Mouse (Mus musculus): ENCODE results near the gene Prmt9. TPM values are rescaled to one million over a fixed set of nuclear protein-coding genes. Genes with fewer than 3 reads are reported as not detected.

The Prmt9 gene
- total and polyA plus RNA-seq, 3 experiments, result 5.2 to 13.1 (median 10.2) TPM

- intact Hi-C loops (cut with DNase I), result loop anchor here (2.0 kb wide), 1 partner anchor 105 kb away; no protein-coding TSS in a partner anchor
- Histone ChIP-seq H3K27me3 (ENCODE audit: control insufficient read depth, insufficient read depth, low read length) (no peaks in the 10 kb centered on the region), H3K36me3 (ENCODE audit: control insufficient read depth, insufficient read depth, low read length) (no peaks in the 10 kb centered on the region), H3K4me3 (0 out of 2 replicates have a peak overlapping the region, but pooled peaks have one; percentile 4), H3K79me2 (replicated peaks; ENCODE audit: control insufficient read depth, insufficient read depth, low read length) (no peaks in the 10 kb centered on the region), H3K27ac (peak overlapping the region; percentile 70), H3K4me1 (ENCODE audit: control insufficient read depth, insufficient read depth, low read length) (peaks cover 2% of the 10 kb centered on the region; the same call in 1 of the 2 replicates), H3K9ac (ENCODE audit: low read depth, low read length) (peak overlapping the region; percentile 14; the same call in 1 of the 2 replicates)
- TF ChIP-seq CTCF (IDR thresholded peaks at IDR 0.05), result no peak
- peak; percentile 44; the same call in 1 of the 2 replicates for TF ChIP-seq POLR2A (IDR thresholded peaks at IDR 0.05; ENCODE audit: insufficient read depth, low read depth, low read length)
- 41% methylated on average over 14 of the region's 14 CpGs for WGBS
- peak in 1 of 2 experiments; percentile 53 for DNase-seq
Observed at GRCm38 (mm10) chr8:77524018-77524615, 25.1 kb upstream of the Prmt9 start.

DNA sequence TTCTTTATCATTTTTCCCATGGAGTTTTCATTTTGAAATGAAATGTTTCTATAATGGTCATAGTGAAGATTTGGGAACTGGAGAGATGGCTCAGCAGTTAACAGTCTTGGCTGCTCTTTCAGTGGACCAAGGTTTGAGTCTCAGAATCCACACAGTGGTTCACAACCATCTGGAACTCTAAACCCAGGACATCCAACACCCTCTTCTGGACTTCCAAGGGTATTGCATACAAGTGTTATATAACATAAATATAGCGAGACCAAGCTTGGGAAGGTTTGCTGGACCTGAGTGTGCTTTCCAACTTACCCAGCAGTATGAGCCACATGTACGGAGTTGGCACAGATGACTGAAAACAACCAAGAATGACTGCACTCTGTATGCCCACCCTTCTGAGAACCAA lies 24.3 kb upstream of the Prmt9 start:
- 94% methylated on average over 2 of the region's 2 CpGs for WGBS
- Histone ChIP-seq H3K4me3 (no peak overlapping the region), H3K36me3 (ENCODE audit: control insufficient read depth, insufficient read depth, low read length) (no peaks in the 10 kb centered on the region), H3K4me1 (ENCODE audit: control insufficient read depth, insufficient read depth, low read length) (peaks cover 2% of the 10 kb centered on the region; the same call in 1 of the 2 replicates), H3K9ac (ENCODE audit: low read depth, low read length) (no peak overlapping the region), H3K27me3 (ENCODE audit: control insufficient read depth, insufficient read depth, low read length) (no peaks in the 10 kb centered on the region), H3K27ac (no peak overlapping the region; the same call in 1 of the 2 replicates), H3K79me2 (replicated peaks; ENCODE audit: control insufficient read depth, insufficient read depth, low read length) (no peaks in the 10 kb centered on the region)
- intact Hi-C loops (cut with DNase I), result loop anchor here (2.0 kb wide), 1 partner anchor 106 kb away; no protein-coding TSS in a partner anchor
- TF ChIP-seq POLR2A (IDR thresholded peaks at IDR 0.05; ENCODE audit: insufficient read depth, low read depth, low read length) (no peak), CTCF (IDR thresholded peaks at IDR 0.05) (peak; percentile 54)
- DNase-seq, result no peak

- Histone ChIP-seq H3K79me2 (replicated peaks; ENCODE audit: control insufficient read depth, insufficient read depth, low read length) (no peaks in the 10 kb centered on the region), H3K4me1 (ENCODE audit: control insufficient read depth, insufficient read depth, low read length) (peaks cover 2% of the 10 kb centered on the region; the same call in 1 of the 2 replicates), H3K27ac (no peak overlapping the region), H3K36me3 (ENCODE audit: control insufficient read depth, insufficient read depth, low read length) (no peaks in the 10 kb centered on the region), H3K27me3 (ENCODE audit: control insufficient read depth, insufficient read depth, low read length) (no peaks in the 10 kb centered on the region), H3K4me3 (no peak overlapping the region), H3K9ac (ENCODE audit: low read depth, low read length) (no peak overlapping the region)
- TF ChIP-seq EP300 (IDR thresholded peaks at IDR 0.05; ENCODE audit: insufficient read depth, low read depth, low read length) (no peak), CTCF (IDR thresholded peaks at IDR 0.05) (no peak), POLR2A (IDR thresholded peaks at IDR 0.05; ENCODE audit: insufficient read depth, low read depth, low read length) (no peak)
- 92% methylated on average over 8 of the region's 8 CpGs for WGBS
- DNase-seq, result no peak
- intact Hi-C loops (cut with DNase I), result no loop called here
Observed at GRCm38 (mm10) chr8:77526130-77526529, 23.1 kb upstream of the Prmt9 start.

- H3K4me1 ChIP-seq (ENCODE audit: control insufficient read depth, insufficient read depth, low read length), result no peaks in the 10 kb centered on the region
- 52% methylated on average over 8 of the region's 8 CpGs for WGBS
- no peak overlapping the region for H3K4me3 ChIP-seq
- no peak overlapping the region for H3K9ac ChIP-seq (ENCODE audit: low read depth, low read length)
- H3K36me3 ChIP-seq (ENCODE audit: control insufficient read depth, insufficient read depth, low read length), result no peaks in the 10 kb centered on the region
- intact Hi-C loops (cut with DNase I), result no loop called here
- H3K27ac ChIP-seq, result no peak overlapping the region
- DNase-seq, result no peak
- no peak for TF ChIP-seq POLR2A (IDR thresholded peaks at IDR 0.05; ENCODE audit: insufficient read depth, low read depth, low read length)
- TF ChIP-seq CTCF (IDR thresholded peaks at IDR 0.05), result no peak
- TF ChIP-seq EP300 (IDR thresholded peaks at IDR 0.05; ENCODE audit: insufficient read depth, low read depth, low read length), result no peak
- H3K27me3 ChIP-seq (ENCODE audit: control insufficient read depth, insufficient read depth, low read length), result no peaks in the 10 kb centered on the region
- no peaks in the 10 kb centered on the region for H3K79me2 ChIP-seq (replicated peaks; ENCODE audit: control insufficient read depth, insufficient read depth, low read length)
Observed at GRCm38 (mm10) chr8:77534358-77534992, 14.7 kb upstream of the Prmt9 start.

DNA sequence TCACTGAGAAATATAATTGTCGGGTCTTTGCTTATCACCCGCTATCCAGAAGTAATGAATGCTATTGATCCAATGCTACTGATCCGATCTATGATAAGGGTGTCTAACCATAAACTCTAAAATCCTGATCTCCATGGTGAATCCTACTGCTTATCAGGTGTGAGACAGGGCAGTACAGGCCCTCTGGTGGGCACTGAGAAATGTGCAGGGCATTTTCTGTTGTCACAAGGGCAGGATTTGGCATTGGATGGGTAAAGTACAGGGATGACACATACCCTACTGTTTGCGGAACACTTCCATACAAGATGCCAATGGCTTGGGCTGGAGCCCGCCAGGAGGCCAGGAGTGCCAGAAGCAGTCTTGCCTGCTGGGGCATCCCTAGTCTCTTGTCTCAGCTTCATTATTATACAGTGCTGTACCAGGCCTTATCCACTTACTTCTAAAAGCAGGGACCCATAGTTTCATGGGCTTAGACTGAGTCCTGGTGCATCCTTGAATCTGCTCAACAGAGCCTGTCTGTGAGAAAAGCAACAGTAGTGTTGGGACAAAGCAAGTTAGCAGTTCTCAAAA lies 14.1 kb upstream of the Prmt9 start:
- no peaks in the 10 kb centered on the region for H3K36me3 ChIP-seq (ENCODE audit: control insufficient read depth, insufficient read depth, low read length)
- peak; percentile 46 to 50 for DNase-seq
- no peak overlapping the region for H3K27ac ChIP-seq
- no peaks in the 10 kb centered on the region for H3K27me3 ChIP-seq (ENCODE audit: control insufficient read depth, insufficient read depth, low read length)
- 66% methylated on average over 5 of the region's 5 CpGs for WGBS
- H3K79me2 ChIP-seq (replicated peaks; ENCODE audit: control insufficient read depth, insufficient read depth, low read length), result no peaks in the 10 kb centered on the region
- H3K4me3 ChIP-seq, result no peak overlapping the region
- no peaks in the 10 kb centered on the region for H3K4me1 ChIP-seq (ENCODE audit: control insufficient read depth, insufficient read depth, low read length)
- intact Hi-C loops (cut with DNase I), result loop anchor here (1.0 kb wide), 1 partner anchor 116 kb away; no protein-coding TSS in a partner anchor
- H3K9ac ChIP-seq (ENCODE audit: low read depth, low read length), result no peak overlapping the region
- no peak for TF ChIP-seq POLR2A (IDR thresholded peaks at IDR 0.05; ENCODE audit: insufficient read depth, low read depth, low read length)
- TF ChIP-seq EP300 (IDR thresholded peaks at IDR 0.05; ENCODE audit: insufficient read depth, low read depth, low read length), result 0 out of 2 replicates have a peak, but pooled peaks have one; percentile 44
- peak; percentile 84 for TF ChIP-seq CTCF (IDR thresholded peaks at IDR 0.05)

DNA sequence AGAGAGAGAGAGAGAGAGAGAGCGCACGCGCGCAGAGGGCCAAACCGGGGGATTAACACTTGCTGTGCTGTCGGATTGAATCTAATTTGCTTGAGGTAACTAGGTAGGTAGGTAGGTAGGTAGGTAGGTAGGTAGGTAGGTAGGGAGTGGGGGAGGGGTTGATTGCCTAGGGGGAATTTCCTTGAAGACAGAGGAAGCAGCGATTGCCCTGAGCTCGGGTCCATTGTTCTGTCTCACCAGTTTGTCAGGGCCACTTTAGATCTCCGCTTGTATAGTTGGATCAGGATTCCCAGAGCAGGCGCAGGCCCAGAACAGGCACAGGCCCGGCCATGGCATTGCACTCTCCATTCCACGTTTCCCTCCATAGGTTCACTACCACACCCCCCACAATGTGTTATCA lies 12.4 kb upstream of the Prmt9 start:
- DNase-seq, result no peak
- Histone ChIP-seq H3K4me1 (ENCODE audit: control insufficient read depth, insufficient read depth, low read length) (no peaks in the 10 kb centered on the region), H3K79me2 (replicated peaks; ENCODE audit: control insufficient read depth, insufficient read depth, low read length) (no peaks in the 10 kb centered on the region), H3K27me3 (ENCODE audit: control insufficient read depth, insufficient read depth, low read length) (no peaks in the 10 kb centered on the region), H3K9ac (ENCODE audit: low read depth, low read length) (no peak overlapping the region), H3K36me3 (ENCODE audit: control insufficient read depth, insufficient read depth, low read length) (no peaks in the 10 kb centered on the region), H3K27ac (no peak overlapping the region), H3K4me3 (no peak overlapping the region)
- TF ChIP-seq POLR2A (IDR thresholded peaks at IDR 0.05; ENCODE audit: insufficient read depth, low read depth, low read length), result no peak
- no peak for TF ChIP-seq EP300 (IDR thresholded peaks at IDR 0.05; ENCODE audit: insufficient read depth, low read depth, low read length)
- TF ChIP-seq CTCF (IDR thresholded peaks at IDR 0.05), result no peak
- intact Hi-C loops (cut with DNase I), result no loop called here
- WGBS, result 84% methylated on average over 12 of the region's 12 CpGs

Measured in heart, adult 2 months (tissue).